Mouse (Mus musculus) CH12.LX (cell line): ENCODE data around the gene Nanos2.

ENCODE experiments used
- BHLHE40 ChIP-seq: IDR thresholded peaks from 2 replicates; pipeline ENCODE4 v1.6.1; 2011; ENCODE audit warnings: mild to moderate bottlenecking, low read depth, low read length, improper control_type of control experiment
- CTCF ChIP-seq, 2 experiments: IDR thresholded peaks in 1 of 2; conservative IDR thresholded peaks in 1 of 2; 2 replicates each; pipeline ENCODE4 v1.5.1; 2011 to 2012; ENCODE audit warnings: low read depth in 2 of 2, low read length in 2 of 2, improper control_type of control experiment in 1 of 2, inconsistent platforms in 1 of 2, mild to moderate bottlenecking in 1 of 2, moderate library complexity in 1 of 2
- HCFC1 ChIP-seq: IDR thresholded peaks from 2 replicates; pipeline ENCODE4 v1.6.1; 2012; ENCODE audit warnings: low read depth, mild to moderate bottlenecking, inconsistent platforms, low read length, improper control_type of control experiment
- JUN ChIP-seq: IDR thresholded peaks from 2 replicates; pipeline ENCODE4 v1.6.1; 2011; ENCODE audit warnings: low read depth, mild to moderate bottlenecking, low read length, improper control_type of control experiment, moderate library complexity; ENCODE audit not compliant: insufficient read depth
- JUND ChIP-seq: conservative IDR thresholded peaks from 2 replicates; pipeline ENCODE4 v1.6.1; 2011; ENCODE audit warnings: low read depth, low read length, improper control_type of control experiment
- SMC3 ChIP-seq: IDR thresholded peaks from 2 replicates; pipeline ENCODE4 v1.6.1; 2011; ENCODE audit warnings: low read depth, low read length, improper control_type of control experiment
- TCF12 ChIP-seq: IDR thresholded peaks from 2 replicates; pipeline ENCODE4 v1.6.1; 2014; ENCODE audit warnings: low read depth, mild to moderate bottlenecking, inconsistent platforms, low read length, improper control_type of control experiment
- USF2 ChIP-seq: conservative IDR thresholded peaks from 2 replicates; pipeline ENCODE4 v1.6.1; 2011; ENCODE audit warnings: low read depth, low read length, improper control_type of control experiment

DNA sequence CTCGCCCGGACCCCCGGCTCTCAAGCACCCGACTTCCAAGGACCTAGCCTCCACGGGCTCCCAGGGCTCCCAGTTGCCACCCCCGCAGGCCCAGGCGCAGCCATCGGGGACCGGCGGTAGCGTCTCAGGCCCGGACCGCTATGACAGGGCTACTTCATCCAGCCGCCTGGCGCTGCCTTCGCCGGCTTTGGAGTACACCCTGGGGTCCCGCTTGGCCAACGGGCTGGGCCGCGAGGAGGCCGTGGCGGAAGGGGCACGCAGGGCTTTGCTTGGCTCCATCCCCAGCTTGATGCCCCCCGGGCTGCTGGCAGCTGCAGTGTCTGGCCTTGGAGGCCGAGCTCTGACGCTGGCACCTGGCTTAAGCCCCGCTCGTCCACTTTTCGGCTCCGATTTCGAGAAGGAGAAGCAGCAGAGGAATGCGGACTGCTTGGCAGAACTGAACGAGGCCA is 17.5 kb downstream of the Nanos2 start:
- no peak for TF ChIP-seq CTCF (conservative IDR thresholded peaks at IDR 0.05 in 1 of 2, IDR thresholded peaks at IDR 0.05 in 1 of 2; ENCODE audit: low read depth in 2 of 2, low read length in 2 of 2)
- TF ChIP-seq JUND: no peak
- TF ChIP-seq HCFC1: no peak
- TF ChIP-seq USF2: no peak
- TF ChIP-seq BHLHE40: no peak
- TF ChIP-seq TCF12: no peak
- no peak for TF ChIP-seq JUN
- no peak for TF ChIP-seq SMC3
